Mouse (Mus musculus) midbrain, embryonic 14.5 days (tissue): ENCODE results near the gene Rack1. TPM values are rescaled to one million over a fixed set of nuclear protein-coding genes. Genes with fewer than 3 reads are reported as not detected.
"Not testable (repeated sequence)": the region's sequence is repeated elsewhere in the genome, so short reads cannot be mapped to it uniquely, and the experiment has no call there.

Source experiments
- ATAC-seq: fragments of 200-750 bp; cut with Nextera tagmentation; 2 replicates; pipeline ENCODE4 v1.8.0; 2017; ENCODE audit warnings: moderate number of reproducible peaks, moderate library complexity; ENCODE audit not compliant: low FRiP score, low TSS enrichment
- DNase-seq: peaks from one replicate; pipeline ENCODE4 v3.0.0-alpha.2; 2015
- H3K27ac ChIP-seq: fragments of 300-500 bp; sonication (generic); replicated peaks from 2 replicates; pipeline ENCODE4 v1.5.1; 2014; ENCODE audit warnings: mild to moderate bottlenecking, low read depth, low read length, moderate library complexity
- H3K27me3 ChIP-seq: fragments of 300-500 bp; sonication (generic); 2 replicates; pipeline ENCODE4 v1.6.1; 2014; ENCODE audit warnings: low read length, control low read depth, mixed read lengths; ENCODE audit not compliant: control insufficient read depth, insufficient read depth
- H3K36me3 ChIP-seq: fragments of 300-500 bp; sonication (generic); 2 replicates; pipeline ENCODE4 v1.6.1; 2014; ENCODE audit warnings: low read length, control low read depth; ENCODE audit not compliant: control insufficient read depth, insufficient read depth
- H3K4me1 ChIP-seq: fragments of 300-500 bp; sonication (generic); 2 replicates; pipeline ENCODE4 v1.6.1; 2014; ENCODE audit warnings: mild to moderate bottlenecking, antibody characterized with exemption, low read length, control low read depth; ENCODE audit not compliant: control insufficient read depth, insufficient read depth
- H3K4me2 ChIP-seq: fragments of 300-500 bp; sonication (generic); 2 replicates; pipeline ENCODE4 v1.6.1; 2014; ENCODE audit warnings: mild to moderate bottlenecking, low read length, moderate library complexity
- H3K4me3 ChIP-seq: fragments of 300-500 bp; sonication (generic); replicated peaks from 2 replicates; pipeline ENCODE4 v1.5.1; 2014; ENCODE audit warnings: low read depth, low read length
- H3K9ac ChIP-seq: fragments of 300-500 bp; sonication (generic); replicated peaks from 2 replicates; pipeline ENCODE4 v1.6.1; 2014; ENCODE audit warnings: mild to moderate bottlenecking, low read length, moderate library complexity
- H3K9me3 ChIP-seq: fragments of 300-500 bp; sonication (generic); 2 replicates; pipeline ENCODE4 v1.6.1; 2016; ENCODE audit warnings: low read length, control low read depth, mixed read lengths; ENCODE audit not compliant: control insufficient read depth
- WGBS: fragments of 180-500 bp; shearing (Covaris S2); extraction: QIAGEN DNeasy Blood & Tissue Kit; methylation state at CpG from one replicate; pipeline ENCODE4 v1.1.7; 2014; 5-methylcytosine and 5-hydroxymethylcytosine counted together
- polyA plus RNA-seq: library from polyadenylated mRNA; unstranded; fragments of >200 nt; fragmentation: Nextera tagmentation; extraction: Ambion mirVana; gene quantifications from 2 replicates; pipeline ENCODE4 v1.2.1, GENCODE M21; 2014

Gene Rack1
- 505 and 506 TPM in 2 replicates for polyA plus RNA-seq

GRCm38 (mm10) chr11:48799921-48800701, at the start of gene Rack1:
Gene Rack1 (plus strand): TSS chr11:48800332.
- Histone ChIP-seq H3K9me3 (no peaks in the 10 kb centered on the region), H3K4me3 (peak within 1 kb of the TSS; percentile 83), H3K27me3 (no peaks in the 10 kb centered on the region), H3K4me2 (peak within 1 kb of the TSS; percentile 81), H3K36me3 (peaks cover 36% of the 10 kb centered on the region), H3K4me1 (peaks cover 26% of the 10 kb centered on the region), H3K9ac (peak within 1 kb of the TSS; percentile 88), H3K27ac (peak within 1 kb of the TSS; percentile 93)
- under 1% methylated on average over 47 of the region's 47 CpGs for WGBS
- ATAC-seq (peak; percentile 91), DNase-seq (peak; percentile 95)

GRCm38 (mm10) chr11:48750428-48750827, 49.7 kb upstream of the Rack1 start:
- ATAC-seq: no peak
- H3K4me3 ChIP-seq: no peak overlapping the region
- no peak overlapping the region for H3K9ac ChIP-seq
- H3K4me2 ChIP-seq: no peak overlapping the region
- WGBS: 98% methylated on average over 6 of the region's 6 CpGs
- H3K4me1 ChIP-seq: no peaks in the 10 kb centered on the region
- no peak overlapping the region for H3K27ac ChIP-seq
- H3K9me3 ChIP-seq: no peaks in the 10 kb centered on the region
- DNase-seq: no peak
- H3K36me3 ChIP-seq: no peaks in the 10 kb centered on the region
- no peaks in the 10 kb centered on the region for H3K27me3 ChIP-seq

DNA sequence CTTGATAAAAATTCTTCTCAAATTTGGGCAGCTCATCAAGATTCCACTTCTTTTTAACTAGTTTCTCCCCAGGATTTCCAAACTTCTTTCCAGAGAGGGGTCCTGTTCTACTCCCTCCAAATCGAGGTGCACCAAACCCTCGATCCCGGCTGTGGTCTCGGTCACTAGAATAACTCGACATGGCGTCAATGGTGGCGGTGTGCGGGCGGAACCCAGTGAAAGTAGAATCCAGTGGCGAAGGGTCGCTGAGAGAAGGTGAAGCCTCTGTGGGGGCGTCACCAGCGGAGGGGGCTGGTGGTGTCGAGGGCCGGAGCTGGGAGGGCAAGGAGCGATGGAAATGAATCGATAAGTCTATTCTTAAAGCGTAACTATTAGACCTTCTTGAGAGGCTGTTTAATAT, 46.6 kb upstream of the Rack1 start:
- not testable (repeated sequence) for DNase-seq, H3K4me3 ChIP-seq, H3K36me3 ChIP-seq, ATAC-seq, H3K27me3 ChIP-seq, H3K9me3 ChIP-seq, H3K4me1 ChIP-seq, H3K27ac ChIP-seq, H3K4me2 ChIP-seq, H3K9ac ChIP-seq
- 93% methylated on average over 18 of the region's 18 CpGs for WGBS

- no peaks in the 10 kb centered on the region for H3K4me1 ChIP-seq
- ATAC-seq (no peak), DNase-seq (no peak)
- H3K36me3 ChIP-seq: no peaks in the 10 kb centered on the region
- WGBS: 84% methylated on average over 8 of the region's 8 CpGs
- H3K4me3 ChIP-seq: no peak overlapping the region
- no peaks in the 10 kb centered on the region for H3K9me3 ChIP-seq
- no peaks in the 10 kb centered on the region for H3K27me3 ChIP-seq
- no peak overlapping the region for H3K9ac ChIP-seq
- no peak overlapping the region for H3K27ac ChIP-seq
- H3K4me2 ChIP-seq: no peak overlapping the region
Observed at GRCm38 (mm10) chr11:48759021-48759420, 41.1 kb upstream of the Rack1 start.

GRCm38 (mm10) chr11:48764119-48764518, 36.0 kb upstream of the Rack1 start:
- H3K27ac ChIP-seq: no peak overlapping the region
- H3K9ac ChIP-seq: no peak overlapping the region
- no peak for ATAC-seq
- no peaks in the 10 kb centered on the region for H3K9me3 ChIP-seq
- H3K4me2 ChIP-seq: no peak overlapping the region
- no peak for DNase-seq
- 96% methylated on average over 9 of the region's 9 CpGs for WGBS
- no peaks in the 10 kb centered on the region for H3K4me1 ChIP-seq
- no peak overlapping the region for H3K4me3 ChIP-seq
- no peaks in the 10 kb centered on the region for H3K36me3 ChIP-seq
- no peaks in the 10 kb centered on the region for H3K27me3 ChIP-seq

- ATAC-seq: no peak
- Histone ChIP-seq H3K4me2 (no peak overlapping the region), H3K9me3 (no peaks in the 10 kb centered on the region), H3K9ac (no peak overlapping the region), H3K4me1 (no peaks in the 10 kb centered on the region), H3K27me3 (no peaks in the 10 kb centered on the region), H3K36me3 (no peaks in the 10 kb centered on the region), H3K27ac (no peak overlapping the region), H3K4me3 (no peak overlapping the region)
- no peak for DNase-seq
- WGBS: 87% methylated on average over 14 of the region's 14 CpGs
Observed at GRCm38 (mm10) chr11:48767195-48767876, 32.8 kb upstream of the Rack1 start.

DNA sequence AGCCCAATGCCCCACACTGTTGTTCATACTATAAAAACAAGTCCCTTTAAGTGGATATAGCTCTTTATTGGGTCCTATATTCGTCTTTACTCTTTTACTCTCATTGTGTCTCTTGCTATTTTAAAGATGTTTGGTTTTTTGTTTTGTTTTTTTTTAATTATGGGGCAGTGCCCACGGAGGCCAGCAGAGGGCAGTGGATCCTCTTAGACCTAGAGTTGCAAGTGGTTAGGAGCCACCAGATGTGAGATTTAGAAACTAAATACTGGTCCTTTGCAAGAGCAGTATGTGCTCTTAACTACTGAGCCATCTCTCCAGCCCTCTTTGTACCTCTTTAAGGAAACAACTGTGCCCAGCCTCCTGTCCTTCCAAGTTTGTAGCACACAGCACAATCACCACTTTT, 28.4 kb upstream of the Rack1 start:
- no peaks in the 10 kb centered on the region for H3K9me3 ChIP-seq
- H3K4me1 ChIP-seq: peaks cover 5% of the 10 kb centered on the region; the same call in 1 of the 2 replicates
- ATAC-seq: no peak
- H3K9ac ChIP-seq: no peak overlapping the region
- no peak overlapping the region for H3K27ac ChIP-seq
- peak; percentile 55 for DNase-seq
- no peaks in the 10 kb centered on the region for H3K27me3 ChIP-seq
- no peak overlapping the region for H3K4me3 ChIP-seq
- no peaks in the 10 kb centered on the region for H3K36me3 ChIP-seq
- 5% methylated on average over 2 of the region's 2 CpGs for WGBS
- no peak overlapping the region for H3K4me2 ChIP-seq

DNA sequence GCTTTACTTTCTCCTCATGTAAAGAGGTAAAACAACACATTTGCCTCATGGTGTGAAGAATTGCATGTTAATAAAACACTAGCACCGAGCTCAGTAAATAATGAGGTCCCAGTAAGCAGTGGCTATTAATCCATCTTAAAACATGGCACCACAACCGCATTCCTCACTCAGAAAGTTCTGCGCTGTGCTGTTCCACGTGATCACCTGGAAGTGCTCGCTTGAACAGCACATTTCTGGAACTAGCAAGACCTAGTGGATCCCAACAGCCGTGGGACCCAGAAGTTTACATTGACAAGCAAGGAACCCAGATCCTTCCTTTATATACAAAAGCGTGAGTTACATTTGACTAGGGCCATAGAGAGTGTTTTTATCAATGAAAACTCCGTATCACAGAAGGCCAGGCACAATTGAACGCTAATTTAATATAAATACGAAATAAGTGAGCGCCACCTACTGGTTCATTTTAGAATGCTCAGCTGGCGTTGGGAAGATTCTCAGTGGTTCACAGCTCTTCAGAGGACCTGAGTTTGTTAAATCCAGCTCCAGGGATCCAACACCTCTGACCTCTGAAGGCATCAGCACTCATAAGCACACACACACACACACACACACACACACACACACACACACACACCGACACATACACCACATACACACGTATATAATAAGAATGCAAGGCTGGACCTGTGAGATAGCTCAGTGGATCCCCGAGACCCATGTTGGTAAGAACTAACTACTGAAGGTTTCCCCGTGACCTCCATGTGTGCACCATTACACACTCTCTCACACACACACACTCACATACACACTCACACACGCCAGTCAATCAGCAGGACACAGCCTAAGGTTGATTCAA, 25.5 kb upstream of the Rack1 start:
- Histone ChIP-seq H3K27me3 (no peaks in the 10 kb centered on the region), H3K4me3 (no peak overlapping the region), H3K4me2 (peak overlapping the region; percentile 44), H3K9ac (no peak overlapping the region), H3K27ac (no peak overlapping the region), H3K9me3 (no peaks in the 10 kb centered on the region), H3K36me3 (no peaks in the 10 kb centered on the region), H3K4me1 (peaks cover 5% of the 10 kb centered on the region; the same call in 1 of the 2 replicates)
- WGBS: 34% methylated on average over 17 of the region's 17 CpGs
- DNase-seq (peak; percentile 91), ATAC-seq (peak; percentile 21; the same call in 1 of the 2 replicates)
